Mouse (Mus musculus) adrenal gland, adult 18-20 months (tissue): ENCODE data around the gene Cep70. TPM values are rescaled to one million over a fixed set of nuclear protein-coding genes. Genes with fewer than 3 reads are reported as not detected.
A peak's percentile ranks its signal among the peaks of the same experiment; 100 is the strongest.

Source experiments
- DNase-seq, 2 experiments: peaks; one replicate each; pipeline ENCODE4 v3.0.0; 2021 to 2022; ENCODE audit warnings: low spot score in 2 of 2
- total RNA-seq, 2 experiments: library from RNA; stranded (reverse); gene quantifications; 1 replicate in 1 of 2; 2 replicates in 1 of 2; pipeline ENCODE4 v1.2.3; 2021

Gene Cep70
- total RNA-seq, 2 experiments from 2014 or later = 5.8 to 8.3 TPM

DNA sequence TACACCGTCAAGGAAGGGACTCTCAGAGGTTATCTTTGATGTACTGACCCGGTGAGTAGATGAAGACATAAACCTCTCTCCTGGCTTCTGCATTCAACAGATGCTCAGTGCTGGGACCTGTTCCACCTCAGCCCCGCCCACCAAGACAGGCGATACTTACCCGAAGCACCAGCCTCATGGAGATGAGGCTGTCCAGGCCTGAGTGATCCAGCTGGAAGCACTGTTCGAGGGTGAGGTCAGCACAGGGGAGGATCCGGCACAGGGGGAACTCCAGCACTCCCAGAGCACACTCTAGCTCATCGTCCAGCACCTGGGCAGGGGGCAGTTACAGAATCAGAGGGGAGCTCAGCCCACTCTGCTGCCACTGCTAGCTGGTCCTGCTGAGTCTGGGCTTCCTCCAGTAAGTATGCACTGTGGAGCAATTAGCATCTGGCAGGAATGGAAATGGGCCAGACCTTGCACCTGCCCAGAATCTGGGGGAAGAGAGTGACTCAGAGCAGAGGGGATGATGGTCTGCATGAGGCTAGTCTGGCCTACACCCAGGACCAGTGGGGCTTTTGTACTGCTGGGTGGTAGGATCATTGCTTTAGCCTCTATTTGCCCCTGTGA is 76.3 kb downstream of the Cep70 start:
- peak in 1 of 2 experiments; percentile 16 for DNase-seq

DNA sequence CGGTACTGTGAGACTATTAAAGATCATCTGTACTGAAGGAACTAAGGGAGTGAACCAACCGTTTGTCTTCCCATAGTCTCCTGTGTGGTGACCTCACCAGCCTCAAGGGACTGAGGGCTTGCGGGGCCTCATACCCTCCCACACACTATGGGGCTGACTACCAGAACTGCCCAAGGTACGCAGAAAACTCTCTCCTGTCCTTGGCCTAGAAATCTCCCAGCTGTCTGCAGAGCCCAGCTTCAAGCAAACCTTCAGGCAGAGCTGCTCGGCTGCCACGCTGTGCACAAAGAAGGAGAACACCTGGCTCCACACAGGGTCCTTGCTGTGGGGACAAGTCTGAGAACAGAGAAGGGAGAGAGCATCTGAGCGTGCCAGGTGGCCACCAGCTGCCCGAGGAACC is 76.8 kb downstream of the Cep70 start:
- DNase-seq = peak in 1 of 2 experiments; percentile 22

DNA sequence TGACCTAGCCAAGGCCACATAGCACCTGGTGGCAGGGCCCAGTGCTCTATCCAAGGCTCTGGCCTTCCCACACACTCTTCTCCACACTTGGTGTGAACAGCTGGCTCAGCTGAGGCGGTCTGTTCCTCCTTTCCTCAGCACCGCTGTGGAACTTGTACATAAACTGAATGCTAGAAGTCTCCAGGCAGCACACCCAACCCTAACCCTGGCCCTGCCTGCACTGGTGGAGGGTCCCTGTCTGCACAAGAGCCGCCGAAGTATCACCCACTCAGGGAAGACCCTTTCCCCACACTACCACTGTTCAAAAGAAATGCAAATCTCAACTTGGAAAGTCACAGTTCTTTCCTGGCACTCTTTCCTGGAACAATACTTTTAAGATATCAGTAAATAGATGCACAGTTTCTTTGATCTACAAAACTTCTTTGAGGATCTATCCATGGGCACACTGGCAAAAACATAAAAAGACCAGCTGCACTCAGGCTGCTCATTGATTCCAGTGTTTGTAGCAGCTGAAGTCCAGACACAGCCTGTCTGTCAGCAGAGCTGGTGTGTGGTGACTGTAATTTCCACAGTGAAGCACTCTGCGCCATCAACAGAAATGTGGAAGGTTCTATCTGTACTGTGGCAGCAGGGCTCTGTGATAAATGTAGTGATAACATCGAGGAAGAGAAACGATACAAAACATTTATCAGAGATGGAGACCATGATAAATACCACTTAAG is 82.2 kb downstream of the Cep70 start:
- no peak for DNase-seq

DNA sequence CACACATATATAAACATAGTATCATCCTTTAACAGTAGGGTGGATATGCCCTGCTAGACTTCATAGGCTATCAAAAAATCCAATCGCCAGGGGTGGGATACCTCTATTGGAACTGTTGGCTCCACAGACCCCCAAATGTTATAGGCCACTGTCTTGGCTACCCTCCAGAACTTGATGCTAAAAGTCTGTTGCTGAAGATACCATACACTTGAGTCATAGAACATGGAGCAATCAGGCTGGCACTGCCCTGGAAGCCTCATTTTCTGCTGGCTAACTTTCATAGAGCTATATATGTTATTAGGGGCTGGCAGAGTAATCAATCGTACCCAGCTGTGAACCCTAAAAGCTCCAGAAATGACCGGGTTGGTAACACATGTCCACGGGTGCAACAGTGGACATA is 82.8 kb downstream of the Cep70 start:
- no peak for DNase-seq

DNA sequence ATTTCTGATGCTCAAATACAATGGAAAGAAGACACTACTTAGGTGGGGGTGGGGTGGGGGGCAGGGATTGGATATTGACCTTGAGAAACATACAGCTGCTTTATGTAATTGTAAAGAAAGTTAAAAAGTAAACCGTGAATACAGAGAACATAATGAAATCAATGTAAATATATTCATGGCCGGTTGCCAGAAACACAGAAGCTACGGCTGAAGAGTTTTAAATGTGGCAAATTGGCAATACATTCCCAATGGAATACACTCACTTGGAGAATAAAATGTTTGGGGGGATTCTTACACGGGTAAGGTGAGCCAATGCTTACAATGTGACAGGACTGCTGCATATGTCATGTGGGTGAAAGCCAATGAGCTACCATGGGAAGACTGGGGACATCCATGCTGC is 83.7 kb downstream of the Cep70 start:
- no peak for DNase-seq

DNA sequence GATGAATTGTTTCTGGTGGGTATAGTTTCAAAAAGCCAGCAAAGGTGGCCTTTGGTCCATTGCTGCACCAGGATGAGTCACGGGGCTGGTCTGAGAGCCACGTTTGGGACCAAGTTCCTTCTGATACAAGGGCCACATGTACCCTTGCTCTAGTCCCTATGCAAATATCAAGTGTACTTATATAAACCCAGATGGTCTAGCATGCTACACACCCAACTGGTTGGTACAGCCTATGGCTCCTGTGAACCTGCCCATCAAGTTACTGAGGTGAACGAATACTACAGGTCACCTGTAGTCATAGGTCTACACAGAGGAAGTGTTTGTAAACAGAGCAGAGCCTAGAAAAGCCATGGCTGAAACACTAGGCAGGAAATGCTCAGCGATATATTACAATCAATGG is 93.4 kb downstream of the Cep70 start:
- no peak for DNase-seq

DNA sequence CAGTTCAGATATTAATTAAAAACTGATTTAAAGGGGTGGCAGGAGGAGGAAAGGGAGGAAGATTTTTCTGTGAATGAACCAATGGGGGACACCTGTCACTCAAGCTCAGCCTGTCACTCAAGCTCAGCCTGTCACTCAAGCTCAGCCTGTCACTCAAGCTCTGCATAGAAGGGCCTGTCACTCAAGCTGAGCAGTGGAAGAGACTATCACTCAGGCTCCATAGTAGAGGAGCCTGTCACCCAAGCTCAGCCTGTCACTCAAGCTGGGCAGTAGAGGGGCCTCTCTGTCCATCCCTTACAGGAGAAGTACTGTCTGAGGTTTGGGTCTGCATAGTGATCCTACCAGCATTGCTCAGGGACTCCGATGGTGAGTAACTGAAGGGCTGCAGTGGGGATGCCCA is 95.1 kb downstream of the Cep70 start:
- no peak for DNase-seq

DNA sequence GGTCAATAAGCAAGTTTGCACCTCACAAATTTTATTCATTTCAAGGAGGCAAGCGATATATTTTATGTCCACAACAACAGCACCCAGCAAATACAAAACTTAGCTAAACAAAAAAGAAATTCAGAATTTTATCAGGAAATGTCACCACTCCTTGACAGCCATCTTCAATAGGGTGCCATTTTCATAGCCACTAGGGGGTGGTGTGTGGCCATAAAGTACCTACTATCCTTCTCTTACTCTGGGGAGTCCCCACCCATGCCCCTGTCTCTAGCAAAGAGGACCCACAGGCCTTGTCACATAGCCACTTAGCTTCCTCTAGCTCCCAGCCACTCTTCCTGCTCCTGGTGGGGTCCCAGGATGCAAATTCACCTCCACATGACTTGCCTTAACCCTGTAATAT is 96.0 kb downstream of the Cep70 start:
- DNase-seq = no peak

DNA sequence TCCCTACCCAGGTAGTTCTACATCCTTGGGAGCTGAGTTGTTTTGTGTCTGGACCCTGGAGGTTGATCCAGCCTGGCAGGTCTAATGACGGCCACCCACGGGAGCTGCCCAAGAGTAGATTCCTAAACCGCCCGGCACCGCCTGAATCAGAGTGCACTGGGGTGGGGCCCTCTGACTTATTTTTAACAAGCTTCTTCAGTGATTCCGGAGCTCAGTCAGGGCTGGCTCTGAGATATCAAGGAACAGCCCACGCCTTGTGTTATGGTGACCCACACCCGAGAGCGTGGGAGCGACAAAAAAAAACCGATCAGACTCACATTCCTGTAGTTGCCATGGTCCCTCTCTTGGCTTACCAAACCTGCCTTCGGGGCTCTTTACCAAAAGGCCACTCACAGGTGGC is 97.0 kb downstream of the Cep70 start:
- DNase-seq = no peak

DNA sequence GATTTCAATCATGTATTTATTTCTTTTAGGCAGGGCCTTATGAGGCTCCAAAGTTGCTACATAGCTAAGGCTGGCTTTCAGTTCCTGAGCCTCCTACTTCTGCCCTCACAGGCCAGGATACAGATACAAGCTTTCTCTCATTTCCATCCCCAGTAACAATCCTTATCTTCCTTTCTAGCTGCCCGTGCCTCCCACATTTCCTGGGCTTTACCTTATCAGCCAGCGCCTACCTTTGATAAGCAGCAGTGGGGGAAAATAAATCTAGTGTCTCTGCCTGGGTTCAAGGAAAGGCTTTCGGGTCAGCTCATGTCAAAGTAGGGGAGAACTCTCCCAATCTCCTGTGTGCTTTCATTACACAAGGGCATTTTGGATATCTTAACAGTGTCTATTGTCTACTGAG is 98.4 kb downstream of the Cep70 start:
- no peak for DNase-seq

DNA sequence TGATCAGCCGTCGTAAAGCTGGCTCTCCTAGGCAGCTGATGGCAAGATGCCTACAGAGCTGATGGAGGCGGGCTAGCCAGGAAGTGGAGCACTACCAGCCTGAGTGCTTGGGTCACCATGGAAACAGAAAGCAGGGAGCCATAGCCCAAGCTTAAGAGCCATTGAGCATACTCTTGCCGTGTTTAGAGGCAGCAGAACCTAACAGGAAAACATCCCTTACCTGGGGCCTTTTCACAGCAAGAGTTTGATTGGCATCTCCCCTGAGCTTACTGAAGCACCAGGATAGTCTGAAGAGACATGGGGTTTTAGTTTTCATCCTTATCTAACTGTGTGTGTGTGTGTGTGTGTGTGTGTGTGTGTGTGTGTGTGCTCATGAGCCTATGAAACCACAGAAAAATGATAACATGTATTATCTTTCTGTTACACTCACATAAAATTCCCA is 102.2 kb downstream of the Cep70 start:
- DNase-seq = no peak

Other genes with a start within 250 kb of the Cep70 start
- gene Gm1123, start 207.7 kb upstream of the Cep70 start, total RNA-seq = not detected
- gene Pik3cb, start 102.7 kb upstream of the Cep70 start, total RNA-seq = 10 to 100 TPM; 15.9 to 24.3 TPM
- not detected for gene Faiml, start 6.1 kb upstream of the Cep70 start, total RNA-seq
- 1 to 10 TPM in 1 of 2 experiments, under 1 TPM in 1; 0.36 to 1.3 TPM for gene Esyt3, start 115.2 kb downstream of the Cep70 start, total RNA-seq
- gene Mras, start 194.0 kb downstream of the Cep70 start, total RNA-seq = 10 to 100 TPM; 59.9 to 92.3 TPM
- not detected for gene Nme9, start 208.1 kb downstream of the Cep70 start, total RNA-seq